Mouse (Mus musculus): Measurements from ENCODE around the gene Slc7a1. TPM values are rescaled to one million over a fixed set of nuclear protein-coding genes. Genes with fewer than 3 reads are reported as not detected.

The Slc7a1 gene
- total and polyA plus RNA-seq, 3 experiments = 20.5 to 78.3 (median 69.5) TPM

GRCm38 (mm10) chr5:148372005-148372917 lies 27.4 kb downstream of the Slc7a1 start:
- dilution Hi-C loops (cut with MboI; ENCODE audit: extremely low pct_ligation_motif_present, extremely low pct_unique_long_range_greater_than_20kb, low sequenced_read_pairs) = no loop called here
- no peak for DNase-seq (ENCODE audit: extremely low read depth)
- in situ Hi-C loops (cut with MboI; ENCODE audit: low pct_ligation_motif_present, low pct_unique_long_range_greater_than_20kb, low sequenced_read_pairs) = no loop called here
- TF ChIP-seq JUND (conservative IDR thresholded peaks at IDR 0.05; ENCODE audit: low read depth, low read length) (no peak), TCF12 (IDR thresholded peaks at IDR 0.05; ENCODE audit: low read depth, low read length) (no peak), MAFK (IDR thresholded peaks at IDR 0.05; ENCODE audit: insufficient replicate concordance, low read length) (no peak), TBP (conservative IDR thresholded peaks at IDR 0.05; ENCODE audit: low read depth, low read length) (no peak), RAD21 (IDR thresholded peaks at IDR 0.05; ENCODE audit: low read depth, low read length) (no peak), USF2 (conservative IDR thresholded peaks at IDR 0.05; ENCODE audit: low read depth, low read length) (no peak), E2F4 (IDR thresholded peaks at IDR 0.05; ENCODE audit: insufficient replicate concordance, low read depth, low read length) (no peak), ZNF384 (IDR thresholded peaks at IDR 0.05; ENCODE audit: low read depth, low read length) (no peak), PAX5 (IDR thresholded peaks at IDR 0.05; ENCODE audit: low read length) (no peak), SMC3 (IDR thresholded peaks at IDR 0.05; ENCODE audit: low read depth, low read length) (no peak), CTCF (conservative IDR thresholded peaks at IDR 0.05 in 1 of 2, IDR thresholded peaks at IDR 0.05 in 1 of 2; ENCODE audit: low read depth in 2 of 2, low read length in 2 of 2) (no peak), MAX (IDR thresholded peaks at IDR 0.05; ENCODE audit: low read length) (no peak), NRF1 (IDR thresholded peaks at IDR 0.05; ENCODE audit: low read depth, low read length) (no peak), GABPA (IDR thresholded peaks at IDR 0.05; ENCODE audit: insufficient replicate concordance, low read depth, low read length) (no peak), MXI1 (IDR thresholded peaks at IDR 0.05; ENCODE audit: low read depth, low read length) (no peak), ELF1 (IDR thresholded peaks at IDR 0.05; ENCODE audit: low read depth, low read length) (no peak)
- no peak overlapping the region for H3K4me3 ChIP-seq (replicated peaks in 1 of 3; ENCODE audit: low read depth in 2 of 3, low read length in 2 of 3, poor library complexity in 1 of 3)
- peaks cover 65 to 92% of the 10 kb centered on the region in 2 experiments for H3K36me3 ChIP-seq (replicated peaks in 1 of 2; ENCODE audit: control insufficient read depth in 1 of 2, insufficient read depth in 1 of 2, low read length in 1 of 2)
- H3K9me3 ChIP-seq (replicated peaks; ENCODE audit: low read length) = peaks cover 38% of the 10 kb centered on the region
- H3K9ac ChIP-seq (ENCODE audit: insufficient read depth, low read depth) = no peak overlapping the region
- peaks cover 98% of the 10 kb centered on the region for H3K79me2 ChIP-seq (replicated peaks; ENCODE audit: control insufficient read depth, extremely low read depth, insufficient read depth, poor library complexity, severe bottlenecking)
- no peak overlapping the region for H3K4me2 ChIP-seq (ENCODE audit: insufficient read depth, low read depth, poor library complexity, severe bottlenecking)
- H3K4me1 ChIP-seq (ENCODE audit: control insufficient read depth in 1 of 2, insufficient read depth in 2 of 2) = peaks cover 0 to 14% of the 10 kb centered on the region in 2 experiments; a peak in 2 of 4 replicates
- H3K27me3 ChIP-seq (replicated peaks) = no peaks in the 10 kb centered on the region
- H3K27ac ChIP-seq (ENCODE audit: insufficient read depth, low read depth) = no peak overlapping the region

- no peak overlapping the region for H3K9ac ChIP-seq (ENCODE audit: insufficient read depth, low read depth)
- peaks cover 67 to 93% of the 10 kb centered on the region in 2 experiments for H3K36me3 ChIP-seq (replicated peaks in 1 of 2; ENCODE audit: control insufficient read depth in 1 of 2, insufficient read depth in 1 of 2, low read length in 1 of 2)
- in situ Hi-C loops (cut with MboI; ENCODE audit: low pct_ligation_motif_present, low pct_unique_long_range_greater_than_20kb, low sequenced_read_pairs) (no loop called here), dilution Hi-C loops (cut with MboI; ENCODE audit: extremely low pct_ligation_motif_present, extremely low pct_unique_long_range_greater_than_20kb, low sequenced_read_pairs) (no loop called here)
- H3K27ac ChIP-seq (ENCODE audit: insufficient read depth, low read depth) = no peak overlapping the region
- peaks cover 33% of the 10 kb centered on the region for H3K9me3 ChIP-seq (replicated peaks; ENCODE audit: low read length)
- no peak overlapping the region for H3K4me2 ChIP-seq (ENCODE audit: insufficient read depth, low read depth, poor library complexity, severe bottlenecking)
- H3K4me1 ChIP-seq (ENCODE audit: control insufficient read depth in 1 of 2, insufficient read depth in 2 of 2) = peaks cover 0 to 23% of the 10 kb centered on the region in 2 experiments; a peak in 2 of 4 replicates
- no peak overlapping the region for H3K4me3 ChIP-seq (replicated peaks in 1 of 3; ENCODE audit: low read depth in 2 of 3, low read length in 2 of 3, poor library complexity in 1 of 3)
- H3K79me2 ChIP-seq (replicated peaks; ENCODE audit: control insufficient read depth, extremely low read depth, insufficient read depth, poor library complexity, severe bottlenecking) = peaks cover 98% of the 10 kb centered on the region
- TF ChIP-seq IRF4 (IDR thresholded peaks at IDR 0.05; ENCODE audit: low read depth, low read length) = no peak
- H3K27me3 ChIP-seq (replicated peaks) = no peaks in the 10 kb centered on the region
- DNase-seq (ENCODE audit: extremely low read depth) = no peak
Observed at GRCm38 (mm10) chr5:148371375-148371774, 28.3 kb downstream of the Slc7a1 start.
